Mouse (Mus musculus) midbrain, embryonic 11.5 days (tissue): ENCODE data around the gene Car3. TPM values are rescaled to one million over a fixed set of nuclear protein-coding genes. Genes with fewer than 3 reads are reported as not detected.

Source experiments
- ATAC-seq: fragments of 200-750 bp; cut with Nextera tagmentation; 2 replicates; pipeline ENCODE4 v1.8.0; 2017; ENCODE audit warnings: moderate TSS enrichment, moderate library complexity; ENCODE audit not compliant: low FRiP score
- DNase-seq: peaks from one replicate; pipeline ENCODE4 v3.0.0; 2015; ENCODE audit warnings: low spot score; ENCODE audit errors: missing footprints
- H3K27ac ChIP-seq: fragments of 300-500 bp; sonication (generic); 2 replicates; pipeline ENCODE4 v1.5.1; 2014; ENCODE audit warnings: low read depth, low read length
- H3K27me3 ChIP-seq: fragments of 300-500 bp; sonication (generic); 2 replicates; pipeline ENCODE4 v1.6.1; 2014; ENCODE audit warnings: mild to moderate bottlenecking, low read length, moderate library complexity, mixed read lengths; ENCODE audit not compliant: control insufficient read depth, insufficient read depth
- H3K36me3 ChIP-seq: fragments of 300-500 bp; sonication (generic); 2 replicates; pipeline ENCODE4 v1.6.1; 2014; ENCODE audit warnings: mild to moderate bottlenecking, low read length, moderate library complexity, mixed read lengths; ENCODE audit not compliant: control insufficient read depth, insufficient read depth
- H3K4me1 ChIP-seq: fragments of 300-500 bp; sonication (generic); 2 replicates; pipeline ENCODE4 v1.6.1; 2014; ENCODE audit warnings: low read length; ENCODE audit not compliant: control insufficient read depth, insufficient read depth
- H3K4me2 ChIP-seq: fragments of 300-500 bp; sonication (generic); 2 replicates; pipeline ENCODE4 v1.6.1; 2014; ENCODE audit warnings: mild to moderate bottlenecking, moderate library complexity
- H3K4me3 ChIP-seq: fragments of 300-500 bp; sonication (generic); 2 replicates; pipeline ENCODE4 v1.5.1; 2014; ENCODE audit warnings: low read depth, low read length
- H3K9ac ChIP-seq: fragments of 300-500 bp; sonication (generic); 2 replicates; pipeline ENCODE4 v1.6.1; 2014; ENCODE audit warnings: low read length
- H3K9me3 ChIP-seq: fragments of 300-500 bp; sonication (generic); 2 replicates; pipeline ENCODE4 v1.6.1; 2016; ENCODE audit warnings: low read length; ENCODE audit not compliant: control insufficient read depth
- WGBS: fragments of 180-500 bp; shearing (Covaris S2); extraction: QIAGEN DNeasy Blood & Tissue Kit; methylation state at CpG from one replicate; pipeline ENCODE4 v1.1.7; 2014; 5-methylcytosine and 5-hydroxymethylcytosine counted together
- polyA plus RNA-seq: library from polyadenylated mRNA; unstranded; fragments of >200 nt; fragmentation: Nextera tagmentation; extraction: Ambion mirVana; gene quantifications from 2 replicates; pipeline ENCODE4 v1.2.1, GENCODE M21; 2014

Car3 gene
- polyA plus RNA-seq, 1 experiment from 2014 or later: 3.9 TPM

DNA sequence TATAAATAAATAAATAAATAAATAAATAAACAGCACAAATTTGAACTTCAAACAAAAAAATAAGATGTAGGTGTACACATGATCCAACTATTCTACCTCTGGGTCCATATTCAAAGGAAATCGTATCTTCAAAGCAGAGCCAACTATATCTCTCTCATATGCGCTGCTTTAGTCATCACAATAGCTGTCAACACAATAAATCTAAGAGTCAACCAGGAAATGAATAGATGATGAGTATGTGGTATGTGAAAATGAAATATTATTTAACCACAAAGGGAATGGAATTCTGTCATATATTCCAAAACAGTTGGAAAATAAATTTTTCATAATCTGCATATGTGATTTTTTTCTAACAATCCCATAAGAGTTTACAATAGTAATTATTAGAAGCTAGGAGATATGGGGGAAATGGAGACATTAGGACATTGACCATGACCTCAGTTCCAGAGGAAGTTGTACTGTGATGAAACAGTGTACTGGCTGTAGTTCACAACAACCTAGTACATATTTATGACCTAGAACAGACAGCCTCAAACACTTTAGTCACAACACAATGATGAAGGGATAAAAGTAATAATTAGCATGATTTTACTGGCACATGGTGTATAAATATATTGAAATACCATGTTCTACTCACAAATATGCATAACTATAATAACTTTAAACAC, 14.6 kb upstream of the Car3 start:
- no peak overlapping the region for H3K4me2 ChIP-seq
- 92% methylated on average over 2 of the region's 2 CpGs for WGBS
- DNase-seq: peak; percentile 45

DNA sequence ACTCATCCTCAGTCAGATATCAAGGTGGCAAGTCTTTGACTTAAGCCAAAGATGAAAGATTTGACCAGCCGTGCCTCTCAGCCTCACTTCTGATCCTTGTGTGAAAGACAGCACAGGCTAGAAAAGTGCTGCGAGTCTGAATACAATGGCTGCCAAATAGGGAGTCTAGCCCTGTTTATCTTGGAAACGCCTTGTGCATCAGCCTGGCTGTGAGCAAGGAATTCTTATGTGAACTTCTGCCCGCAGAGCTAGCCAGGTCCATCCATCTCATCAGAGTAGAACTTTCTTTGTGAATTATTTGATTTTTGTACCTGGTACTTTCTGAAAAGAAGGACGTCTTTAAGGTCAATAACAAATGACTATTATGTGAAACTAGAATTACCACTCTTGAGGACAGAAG, 9.3 kb upstream of the Car3 start:
- WGBS: 70% methylated on average over 5 of the region's 5 CpGs
- H3K27ac ChIP-seq: no peak overlapping the region
- H3K9me3 ChIP-seq: no peaks in the 10 kb centered on the region
- no peak overlapping the region for H3K9ac ChIP-seq
- no peaks in the 10 kb centered on the region for H3K4me1 ChIP-seq
- no peaks in the 10 kb centered on the region for H3K27me3 ChIP-seq
- H3K36me3 ChIP-seq: no peaks in the 10 kb centered on the region
- DNase-seq (peak; percentile 74), ATAC-seq (no peak)
- H3K4me3 ChIP-seq: no peak overlapping the region
- H3K4me2 ChIP-seq: no peak overlapping the region

More for the DNA sequence above, 14.6 kb upstream of the Car3 start:
- Histone ChIP-seq H3K9me3 (no peaks in the 10 kb centered on the region), H3K9ac (no peak overlapping the region), H3K36me3 (no peaks in the 10 kb centered on the region), H3K4me1 (no peaks in the 10 kb centered on the region), H3K27ac (no peak overlapping the region), H3K4me3 (no peak overlapping the region), H3K27me3 (no peaks in the 10 kb centered on the region)
- no peak for ATAC-seq

DNA sequence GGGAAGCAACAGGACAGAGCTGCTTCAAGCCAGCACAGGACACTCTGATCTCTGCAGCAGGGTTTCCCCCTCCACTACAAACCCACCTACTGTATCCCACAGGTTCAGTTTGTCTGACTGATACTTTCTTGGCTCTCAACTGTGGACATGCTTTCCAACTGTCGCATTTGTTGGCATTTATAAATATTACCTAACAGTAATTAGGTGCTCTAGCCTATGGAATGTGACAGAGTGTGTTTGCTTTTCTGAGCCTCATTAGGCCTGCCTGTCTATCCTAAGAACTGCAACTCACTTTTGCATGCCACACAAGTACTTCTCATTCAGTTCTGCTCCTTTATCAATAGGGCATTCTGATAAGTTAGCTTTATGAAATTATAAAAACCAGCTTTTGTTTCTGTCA, 8.9 kb upstream of the Car3 start:
- no peak overlapping the region for H3K9ac ChIP-seq
- 72% methylated on average over 1 of the region's 1 CpGs for WGBS
- H3K36me3 ChIP-seq: no peaks in the 10 kb centered on the region
- no peak for ATAC-seq
- no peaks in the 10 kb centered on the region for H3K27me3 ChIP-seq
- H3K4me2 ChIP-seq: no peak overlapping the region
- no peak overlapping the region for H3K4me3 ChIP-seq
- H3K9me3 ChIP-seq: no peaks in the 10 kb centered on the region
- no peaks in the 10 kb centered on the region for H3K4me1 ChIP-seq
- H3K27ac ChIP-seq: no peak overlapping the region
- peak; percentile 14 for DNase-seq

GRCm38 (mm10) chr3:14857874-14858273, 5.4 kb upstream of the Car3 start:
- no peak overlapping the region for H3K4me3 ChIP-seq
- no peak overlapping the region for H3K4me2 ChIP-seq
- peaks cover 3% of the 10 kb centered on the region; the same call in 1 of the 2 replicates for H3K4me1 ChIP-seq
- no peaks in the 10 kb centered on the region for H3K27me3 ChIP-seq
- no peak for ATAC-seq
- no peaks in the 10 kb centered on the region for H3K36me3 ChIP-seq
- no peak overlapping the region for H3K9ac ChIP-seq
- no peak overlapping the region for H3K27ac ChIP-seq
- DNase-seq: peak; percentile 67
- H3K9me3 ChIP-seq: no peaks in the 10 kb centered on the region
- 88% methylated on average over 3 of the region's 3 CpGs for WGBS

- Histone ChIP-seq H3K27ac (no peak overlapping the region), H3K9ac (no peak overlapping the region), H3K27me3 (no peaks in the 10 kb centered on the region), H3K9me3 (no peaks in the 10 kb centered on the region), H3K4me1 (peaks cover 3% of the 10 kb centered on the region; the same call in 1 of the 2 replicates), H3K4me3 (no peak overlapping the region), H3K36me3 (no peaks in the 10 kb centered on the region), H3K4me2 (no peak overlapping the region)
- WGBS: 81% methylated on average over 3 of the region's 3 CpGs
- no peak for ATAC-seq
- peak; percentile 39 for DNase-seq
Observed at GRCm38 (mm10) chr3:14860291-14860690, 3.0 kb upstream of the Car3 start.

DNA sequence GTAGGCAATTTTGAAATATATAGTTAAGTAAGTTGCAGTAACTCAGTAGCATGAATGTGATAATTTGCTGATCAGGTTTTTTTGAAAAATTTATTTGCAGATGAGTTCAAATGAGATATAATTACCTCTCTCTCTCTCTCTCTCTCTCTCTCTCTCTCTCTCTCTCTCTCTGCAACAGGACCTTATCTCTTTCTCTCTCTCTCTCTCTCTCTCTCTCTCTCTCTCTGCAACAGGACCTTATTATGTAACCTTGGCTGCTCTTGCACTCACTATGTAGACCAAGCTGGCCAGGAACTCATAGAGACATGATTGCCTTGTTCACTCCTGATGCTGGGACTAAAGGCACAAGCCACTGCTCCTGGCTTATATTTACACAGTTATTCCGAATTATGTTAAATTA, 2.1 kb upstream of the Car3 start:
- Histone ChIP-seq H3K4me1 (peaks cover 3% of the 10 kb centered on the region; the same call in 1 of the 2 replicates), H3K36me3 (no peaks in the 10 kb centered on the region), H3K9me3 (no peaks in the 10 kb centered on the region), H3K9ac (no peak overlapping the region), H3K27me3 (no peaks in the 10 kb centered on the region), H3K27ac (no peak overlapping the region), H3K4me3 (no peak overlapping the region), H3K4me2 (no peak overlapping the region)
- ATAC-seq (no peak), DNase-seq (peak; percentile 62)
- 85% methylated on average over 1 of the region's 1 CpGs for WGBS

GRCm38 (mm10) chr3:14861787-14862186, 1.5 kb upstream of the Car3 start:
- Histone ChIP-seq H3K4me2 (peak overlapping the region; percentile 83), H3K36me3 (no peaks in the 10 kb centered on the region), H3K4me3 (no peak overlapping the region), H3K9ac (no peak overlapping the region), H3K9me3 (no peaks in the 10 kb centered on the region), H3K27ac (no peak overlapping the region), H3K4me1 (peaks cover 3% of the 10 kb centered on the region; the same call in 1 of the 2 replicates), H3K27me3 (no peaks in the 10 kb centered on the region)
- 16% methylated on average over 4 of the region's 4 CpGs for WGBS
- peak; percentile 90 for DNase-seq
- ATAC-seq: 0 out of 2 replicates have a peak, but pooled peaks have one; percentile 12

DNA sequence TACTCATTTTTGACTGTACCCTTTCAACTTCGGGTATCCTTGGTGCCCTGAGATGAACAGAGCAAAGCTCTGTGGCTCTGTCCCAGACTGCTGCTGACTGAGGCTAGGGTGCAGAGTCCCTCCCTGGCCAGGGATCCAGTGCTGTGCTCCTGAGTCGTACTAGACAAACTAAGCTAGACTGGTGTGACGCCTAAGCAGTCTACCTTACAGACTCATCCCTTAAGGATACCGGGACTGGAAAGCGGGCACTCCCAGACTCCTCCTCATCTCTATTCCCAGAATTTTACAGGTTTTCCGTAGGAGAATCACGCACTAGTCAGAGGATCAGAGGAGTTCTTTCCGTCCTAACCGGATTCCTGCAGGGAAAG, 674 bp upstream of the Car3 start:
- Histone ChIP-seq H3K27me3 (no peaks in the 10 kb centered on the region), H3K4me3 (peak overlapping the region; percentile 44), H3K9me3 (no peaks in the 10 kb centered on the region), H3K9ac (peak overlapping the region; percentile 74), H3K27ac (peak overlapping the region; percentile 52; the same call in 1 of the 2 replicates), H3K4me2 (peak overlapping the region; percentile 83), H3K4me1 (peaks cover 3% of the 10 kb centered on the region; the same call in 1 of the 2 replicates), H3K36me3 (no peaks in the 10 kb centered on the region)
- DNase-seq: peak; percentile 96
- WGBS: under 1% methylated on average over 9 of the region's 9 CpGs
- peak; percentile 87 for ATAC-seq

DNA sequence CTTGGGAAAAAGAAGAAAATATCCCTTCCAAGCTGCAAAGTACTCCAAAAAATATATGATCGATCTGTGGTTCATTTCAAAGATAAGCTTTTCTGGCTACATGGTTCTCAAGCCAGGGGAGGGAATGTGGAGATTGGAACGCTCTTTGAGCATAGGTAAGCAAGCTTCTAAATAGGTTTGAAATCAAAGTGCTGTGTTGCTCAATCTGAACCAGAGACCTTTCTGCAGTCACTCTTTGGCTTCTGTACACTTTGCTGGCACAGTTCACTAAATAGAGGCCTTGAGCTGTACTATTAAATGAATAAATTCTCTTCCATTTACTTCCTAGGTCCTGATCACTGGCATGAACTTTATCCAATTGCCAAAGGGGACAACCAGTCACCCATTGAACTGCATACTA, 610 bp downstream of the Car3 start:
- Histone ChIP-seq H3K27ac (no peak overlapping the region), H3K9ac (no peak overlapping the region), H3K27me3 (no peaks in the 10 kb centered on the region), H3K4me3 (no peak overlapping the region), H3K4me1 (peaks cover 3% of the 10 kb centered on the region; the same call in 1 of the 2 replicates), H3K4me2 (no peak overlapping the region), H3K9me3 (no peaks in the 10 kb centered on the region), H3K36me3 (no peaks in the 10 kb centered on the region)
- WGBS: 93% methylated on average over 2 of the region's 2 CpGs
- DNase-seq: no peak
- ATAC-seq: no peak
